Mouse (Mus musculus): ENCODE data around the gene Timp4. TPM values are rescaled to one million over a fixed set of nuclear protein-coding genes. Genes with fewer than 3 reads are reported as not detected.

The Timp4 gene
- polyA plus RNA-seq, 1 experiment from 2014 or later = 34.2 TPM

DNA sequence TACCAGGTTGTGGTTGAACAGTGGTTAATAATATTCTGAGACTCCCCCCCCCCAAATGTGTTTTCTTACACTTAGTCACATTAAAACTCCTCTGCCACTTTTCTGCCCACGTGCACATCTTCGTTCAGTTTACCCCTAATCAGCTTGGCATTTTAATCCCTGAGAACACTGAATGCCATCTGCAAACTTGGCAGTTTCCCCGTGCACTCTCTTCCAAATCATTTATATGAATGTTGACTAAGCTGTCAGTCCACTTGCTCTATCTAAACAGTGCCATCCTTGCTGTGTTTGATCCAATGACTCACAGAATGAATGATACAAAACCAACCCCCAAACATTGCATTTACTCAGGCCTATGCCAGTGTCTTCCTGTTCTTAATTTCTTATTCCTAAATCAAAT is 26.5 kb downstream of the Timp4 start:
- ATAC-seq = no peak
- Histone ChIP-seq H3K9ac (ENCODE audit: low read depth, low read length) (no peak overlapping the region), H3K4me2 (ENCODE audit: low read length) (no peak overlapping the region), H3K9me3 (ENCODE audit: control insufficient read depth, low read length) (no peaks in the 10 kb centered on the region), H3K27me3 (replicated peaks; ENCODE audit: control insufficient read depth, insufficient read depth, low read length) (no peaks in the 10 kb centered on the region), H3K4me3 (ENCODE audit: low read length) (no peak overlapping the region), H3K4me1 (ENCODE audit: control insufficient read depth, insufficient read depth, low read depth, low read length) (peaks cover 3% of the 10 kb centered on the region; the same call in 1 of the 2 replicates), H3K36me3 (ENCODE audit: control insufficient read depth, insufficient read depth, low read length) (no peaks in the 10 kb centered on the region), H3K27ac (ENCODE audit: low read depth, low read length) (no peak overlapping the region)
- WGBS = 46% methylated on average over 3 of the region's 3 CpGs

DNA sequence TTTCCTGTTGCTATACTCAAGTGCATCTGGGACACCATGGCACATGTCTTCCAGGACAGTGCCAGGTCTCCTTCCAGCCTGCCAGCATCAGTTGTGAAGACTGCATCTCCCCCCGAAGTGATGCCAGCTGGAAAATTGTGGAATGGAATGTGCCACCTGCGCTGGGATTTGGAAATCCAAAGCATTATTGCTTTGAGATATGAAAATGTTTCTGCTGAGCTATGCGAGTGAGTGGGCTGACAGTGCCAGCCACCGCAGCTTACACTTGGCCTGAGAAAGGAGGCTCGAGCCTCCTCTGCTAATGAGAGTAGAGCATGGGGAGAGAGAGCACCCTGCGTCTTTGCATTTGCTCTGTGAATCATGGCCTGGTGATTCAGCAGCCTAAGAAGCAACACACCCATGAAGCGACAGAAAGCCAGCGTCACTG is 30.8 kb downstream of the Timp4 start:
- H3K27me3 ChIP-seq (replicated peaks; ENCODE audit: control insufficient read depth, insufficient read depth, low read length) = no peaks in the 10 kb centered on the region
- ATAC-seq = no peak
- H3K4me1 ChIP-seq (ENCODE audit: control insufficient read depth, insufficient read depth, low read depth, low read length) = peaks cover 3% of the 10 kb centered on the region; the same call in 1 of the 2 replicates
- no peak overlapping the region for H3K4me3 ChIP-seq (ENCODE audit: low read length)
- no peak overlapping the region for H3K9ac ChIP-seq (ENCODE audit: low read depth, low read length)
- H3K9me3 ChIP-seq (ENCODE audit: control insufficient read depth, low read length) = no peaks in the 10 kb centered on the region
- H3K4me2 ChIP-seq (ENCODE audit: low read length) = no peak overlapping the region
- no peak overlapping the region for H3K27ac ChIP-seq (ENCODE audit: low read depth, low read length)
- WGBS = 65% methylated on average over 8 of the region's 8 CpGs
- no peaks in the 10 kb centered on the region for H3K36me3 ChIP-seq (ENCODE audit: control insufficient read depth, insufficient read depth, low read length)

DNA sequence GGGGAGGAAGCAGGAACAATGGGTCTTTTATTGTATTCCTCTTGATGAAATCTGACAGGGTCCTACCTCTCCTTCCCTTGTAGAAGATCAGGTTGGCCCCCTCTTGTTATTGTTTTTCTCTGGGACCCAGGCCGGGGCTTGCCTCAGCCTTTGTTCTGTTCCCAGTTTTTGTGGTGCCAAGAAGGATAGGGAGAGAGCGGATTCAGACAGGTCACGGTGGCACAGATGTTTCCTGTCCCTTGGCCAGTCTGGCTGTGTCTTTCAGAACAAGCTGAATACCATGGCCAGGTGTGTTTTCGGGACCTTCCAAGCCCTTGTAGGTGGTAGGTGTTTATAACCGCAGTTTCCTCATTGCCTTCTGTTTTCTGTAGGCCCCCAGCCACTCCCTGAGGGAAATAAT is 38.9 kb downstream of the Timp4 start:
- no peak overlapping the region for H3K27ac ChIP-seq (ENCODE audit: low read depth, low read length)
- no peak overlapping the region for H3K4me3 ChIP-seq (ENCODE audit: low read length)
- H3K9ac ChIP-seq (ENCODE audit: low read depth, low read length) = no peak overlapping the region
- no peaks in the 10 kb centered on the region for H3K36me3 ChIP-seq (ENCODE audit: control insufficient read depth, insufficient read depth, low read length)
- no peaks in the 10 kb centered on the region for H3K9me3 ChIP-seq (ENCODE audit: control insufficient read depth, low read length)
- no peak overlapping the region for H3K4me2 ChIP-seq (ENCODE audit: low read length)
- H3K27me3 ChIP-seq (replicated peaks; ENCODE audit: control insufficient read depth, insufficient read depth, low read length) = no peaks in the 10 kb centered on the region
- ATAC-seq = no peak
- H3K4me1 ChIP-seq (ENCODE audit: control insufficient read depth, insufficient read depth, low read depth, low read length) = no peaks in the 10 kb centered on the region
- 52% methylated on average over 5 of the region's 5 CpGs for WGBS

DNA sequence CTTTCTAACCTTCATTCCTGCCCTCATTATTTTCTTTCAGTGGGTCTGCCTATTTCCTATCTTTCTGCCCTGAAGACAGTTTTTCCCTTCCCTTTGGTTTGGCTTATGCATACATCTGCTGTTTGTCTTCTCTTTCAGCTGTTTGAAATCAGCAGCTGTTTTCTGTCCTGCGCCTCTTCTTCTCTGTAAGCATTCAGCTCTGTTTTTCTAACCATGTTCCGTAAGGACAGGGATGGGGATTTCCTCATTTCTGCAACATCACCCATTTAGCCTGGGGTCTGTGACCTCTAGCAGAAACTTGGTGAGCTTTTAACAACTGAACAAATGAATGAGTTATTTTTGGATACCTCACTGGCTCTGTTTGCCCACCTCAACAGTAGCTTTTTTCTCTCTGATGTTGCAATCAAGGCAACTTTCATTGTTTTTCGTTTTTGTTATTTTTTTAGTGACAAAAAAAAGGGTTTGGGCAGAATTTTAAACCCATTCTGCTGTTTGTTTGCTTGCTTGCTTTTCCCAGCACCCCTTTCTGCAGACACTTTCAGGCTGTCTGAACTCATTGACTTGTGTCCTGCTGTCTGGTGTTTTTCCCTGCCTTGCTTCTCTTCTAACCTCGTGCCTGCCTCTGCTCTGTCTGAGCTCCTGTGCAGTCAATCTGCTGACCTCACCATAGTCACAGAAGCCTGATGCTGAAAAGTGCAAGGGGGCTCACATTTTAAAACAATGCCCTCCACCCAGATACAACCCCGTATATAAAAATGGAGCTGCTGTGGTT is 39.7 kb downstream of the Timp4 start:
- H3K36me3 ChIP-seq (ENCODE audit: control insufficient read depth, insufficient read depth, low read length) = no peaks in the 10 kb centered on the region
- H3K9ac ChIP-seq (ENCODE audit: low read depth, low read length) = no peak overlapping the region
- H3K9me3 ChIP-seq (ENCODE audit: control insufficient read depth, low read length) = no peaks in the 10 kb centered on the region
- no peak overlapping the region for H3K27ac ChIP-seq (ENCODE audit: low read depth, low read length)
- 69% methylated on average over 5 of the region's 5 CpGs for WGBS
- no peak for ATAC-seq
- no peak overlapping the region for H3K4me3 ChIP-seq (ENCODE audit: low read length)
- no peaks in the 10 kb centered on the region for H3K4me1 ChIP-seq (ENCODE audit: control insufficient read depth, insufficient read depth, low read depth, low read length)
- H3K27me3 ChIP-seq (replicated peaks; ENCODE audit: control insufficient read depth, insufficient read depth, low read length) = no peaks in the 10 kb centered on the region
- no peak overlapping the region for H3K4me2 ChIP-seq (ENCODE audit: low read length)

DNA sequence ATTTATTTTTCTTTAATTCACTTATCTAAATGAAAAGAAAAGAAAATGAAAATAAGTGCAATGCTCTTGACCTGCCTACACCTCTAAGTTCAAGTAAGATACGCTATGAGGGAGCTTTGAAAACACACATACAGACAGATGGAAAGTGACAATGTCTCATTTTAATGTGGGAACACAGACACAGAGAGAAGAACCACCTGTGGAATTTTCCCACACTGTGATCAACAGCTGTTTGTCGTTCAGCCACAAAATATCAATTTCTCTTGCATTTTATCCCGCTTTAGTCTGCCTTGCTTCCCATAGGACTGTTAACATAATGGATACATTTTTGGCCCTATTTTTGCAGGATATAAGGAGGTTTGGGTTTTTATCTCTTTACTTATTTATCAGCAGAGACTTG is 41.2 kb downstream of the Timp4 start:
- no peak overlapping the region for H3K9ac ChIP-seq (ENCODE audit: low read depth, low read length)
- H3K36me3 ChIP-seq (ENCODE audit: control insufficient read depth, insufficient read depth, low read length) = no peaks in the 10 kb centered on the region
- no peak for ATAC-seq
- no peak overlapping the region for H3K4me3 ChIP-seq (ENCODE audit: low read length)
- no peaks in the 10 kb centered on the region for H3K27me3 ChIP-seq (replicated peaks; ENCODE audit: control insufficient read depth, insufficient read depth, low read length)
- H3K9me3 ChIP-seq (ENCODE audit: control insufficient read depth, low read length) = no peaks in the 10 kb centered on the region
- no peak overlapping the region for H3K4me2 ChIP-seq (ENCODE audit: low read length)
- H3K4me1 ChIP-seq (ENCODE audit: control insufficient read depth, insufficient read depth, low read depth, low read length) = no peaks in the 10 kb centered on the region
- WGBS = 86% methylated on average over 3 of the region's 3 CpGs
- H3K27ac ChIP-seq (ENCODE audit: low read depth, low read length) = no peak overlapping the region

DNA sequence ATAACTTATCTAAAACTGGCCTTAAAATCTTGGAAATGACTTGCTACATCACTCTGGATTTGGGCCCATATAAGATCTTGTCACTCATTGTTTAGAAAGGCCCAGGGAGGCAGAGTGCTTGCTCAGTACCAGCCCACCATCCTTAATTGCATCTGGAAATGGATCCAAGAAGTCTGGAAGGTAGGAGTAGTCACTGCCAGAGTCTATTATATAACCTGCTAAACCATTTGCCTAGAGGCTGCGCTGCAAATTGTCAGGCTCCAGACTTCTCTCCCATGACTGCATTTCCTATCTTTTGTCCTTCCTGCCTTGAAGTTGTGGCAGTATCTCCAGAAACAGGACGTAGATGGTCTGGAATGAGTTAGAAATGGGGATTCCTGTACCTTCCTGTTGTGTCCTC is 41.8 kb downstream of the Timp4 start:
- no peaks in the 10 kb centered on the region for H3K27me3 ChIP-seq (replicated peaks; ENCODE audit: control insufficient read depth, insufficient read depth, low read length)
- no peaks in the 10 kb centered on the region for H3K36me3 ChIP-seq (ENCODE audit: control insufficient read depth, insufficient read depth, low read length)
- no peaks in the 10 kb centered on the region for H3K9me3 ChIP-seq (ENCODE audit: control insufficient read depth, low read length)
- H3K4me2 ChIP-seq (ENCODE audit: low read length) = no peak overlapping the region
- no peak overlapping the region for H3K9ac ChIP-seq (ENCODE audit: low read depth, low read length)
- no peak overlapping the region for H3K27ac ChIP-seq (ENCODE audit: low read depth, low read length)
- no peaks in the 10 kb centered on the region for H3K4me1 ChIP-seq (ENCODE audit: control insufficient read depth, insufficient read depth, low read depth, low read length)
- 78% methylated on average over 2 of the region's 2 CpGs for WGBS
- no peak overlapping the region for H3K4me3 ChIP-seq (ENCODE audit: low read length)
- no peak for ATAC-seq

DNA sequence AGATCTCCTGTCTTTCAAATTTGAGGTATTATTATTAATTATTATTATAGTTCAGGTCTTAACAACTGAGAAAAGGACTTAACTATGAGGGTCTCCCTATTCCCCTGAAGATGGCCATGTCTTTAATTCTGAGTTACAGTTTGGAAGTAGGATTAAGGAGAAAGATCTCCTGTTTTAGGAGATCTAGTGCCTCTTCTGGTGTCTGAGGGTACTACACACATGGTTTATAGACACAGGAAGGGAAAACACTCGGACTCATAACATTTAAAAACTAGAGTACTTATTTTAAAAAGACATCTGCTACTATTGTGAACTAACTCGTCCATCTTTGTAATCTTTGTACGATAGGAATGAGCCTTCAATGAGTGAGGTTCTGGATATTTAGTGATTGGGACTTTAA is 49.0 kb downstream of the Timp4 start:
- H3K36me3 ChIP-seq (ENCODE audit: control insufficient read depth, insufficient read depth, low read length) = no peaks in the 10 kb centered on the region
- no peak for ATAC-seq
- H3K4me2 ChIP-seq (ENCODE audit: low read length) = no peak overlapping the region
- H3K4me1 ChIP-seq (ENCODE audit: control insufficient read depth, insufficient read depth, low read depth, low read length) = no peaks in the 10 kb centered on the region
- no peak overlapping the region for H3K4me3 ChIP-seq (ENCODE audit: low read length)
- H3K27me3 ChIP-seq (replicated peaks; ENCODE audit: control insufficient read depth, insufficient read depth, low read length) = no peaks in the 10 kb centered on the region
- no peak overlapping the region for H3K27ac ChIP-seq (ENCODE audit: low read depth, low read length)
- no peaks in the 10 kb centered on the region for H3K9me3 ChIP-seq (ENCODE audit: control insufficient read depth, low read length)
- WGBS = 79% methylated on average over 3 of the region's 3 CpGs
- H3K9ac ChIP-seq (ENCODE audit: low read depth, low read length) = no peak overlapping the region

DNA sequence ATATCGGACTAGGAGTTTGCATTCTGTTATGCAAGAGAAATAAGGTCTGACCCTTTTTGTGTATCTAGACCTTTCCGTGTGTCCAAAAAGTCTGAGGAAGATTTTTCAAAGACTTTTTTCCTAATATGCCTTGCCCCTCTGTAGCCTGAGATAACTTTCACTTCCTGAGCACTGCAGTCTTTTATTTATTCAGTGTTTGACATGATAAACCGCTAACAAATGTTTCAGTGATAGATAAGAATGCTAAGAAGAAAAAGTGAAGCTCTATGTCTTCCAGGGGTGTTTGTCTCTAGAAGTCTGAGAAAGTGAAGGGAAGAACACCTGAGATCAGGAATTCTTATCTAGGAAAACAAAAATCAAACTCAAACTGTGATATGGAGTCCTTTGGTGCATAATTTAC is 51.3 kb downstream of the Timp4 start:
- Histone ChIP-seq H3K9me3 (ENCODE audit: control insufficient read depth, low read length) (no peaks in the 10 kb centered on the region), H3K4me3 (ENCODE audit: low read length) (no peak overlapping the region), H3K9ac (ENCODE audit: low read depth, low read length) (no peak overlapping the region), H3K4me1 (ENCODE audit: control insufficient read depth, insufficient read depth, low read depth, low read length) (no peaks in the 10 kb centered on the region), H3K4me2 (ENCODE audit: low read length) (no peak overlapping the region), H3K27me3 (replicated peaks; ENCODE audit: control insufficient read depth, insufficient read depth, low read length) (no peaks in the 10 kb centered on the region), H3K36me3 (ENCODE audit: control insufficient read depth, insufficient read depth, low read length) (no peaks in the 10 kb centered on the region), H3K27ac (ENCODE audit: low read depth, low read length) (no peak overlapping the region)
- 84% methylated on average over 3 of the region's 3 CpGs for WGBS
- no peak for ATAC-seq
